Mouse (Mus musculus) brain, embryonic 14.5 days (tissue): ENCODE data around the gene Aco1. TPM values are rescaled to one million over a fixed set of nuclear protein-coding genes. Genes with fewer than 3 reads are reported as not detected.
A peak's percentile ranks its signal among the peaks of the same experiment; 100 is the strongest.

Experiments
- DNase-seq: peaks from one replicate; pipeline ENCODE4 v3.0.0-alpha.2; 2011; ENCODE audit warnings: low read depth
- CTCF ChIP-seq: fragments of 200-500 bp; IDR thresholded peaks from 2 replicates; pipeline ENCODE4 v1.5.1; 2012; ENCODE audit warnings: inconsistent platforms, mild to moderate bottlenecking, moderate library complexity, borderline replicate concordance; ENCODE audit not compliant: insufficient read depth, insufficient read length; ENCODE audit errors: extremely low read depth
- POLR2A ChIP-seq: fragments of 200-500 bp; IDR thresholded peaks from 2 replicates; pipeline ENCODE4 v1.6.1; 2012; ENCODE audit warnings: mild to moderate bottlenecking, inconsistent platforms, borderline replicate concordance; ENCODE audit not compliant: poor library complexity, insufficient read depth, insufficient read length, severe bottlenecking; ENCODE audit errors: extremely low read depth
- polyA plus RNA-seq: library from polyadenylated mRNA; depleted of rRNA; stranded (reverse); fragments of >200 nt; gene quantifications from 2 replicates; pipeline ENCODE4 v1.2.3, GENCODE M21; 2012

Gene Aco1
- polyA plus RNA-seq, 1 experiment, result 52.3 TPM

- DNase-seq, result peak; percentile 35
- TF ChIP-seq POLR2A (no peak), CTCF (peak; percentile 45; the same call in 1 of the 2 replicates)
Measured at GRCm38 (mm10) chr4:40218382-40218781, 75.5 kb downstream of the Aco1 start.

- TF ChIP-seq POLR2A, result no peak
- no peak for TF ChIP-seq CTCF
- peak; percentile 7 for DNase-seq
Measured at GRCm38 (mm10) chr4:40220437-40220836, 77.6 kb downstream of the Aco1 start.

- no peak for DNase-seq
- TF ChIP-seq CTCF (no peak), POLR2A (no peak)
Measured at GRCm38 (mm10) chr4:40221004-40221760, 78.3 kb downstream of the Aco1 start.

GRCm38 (mm10) chr4:40221876-40222585 lies 79.2 kb downstream of the Aco1 start:
- TF ChIP-seq CTCF, result no peak
- no peak for TF ChIP-seq POLR2A
- DNase-seq, result no peak

- DNase-seq, result no peak
- TF ChIP-seq POLR2A (no peak), CTCF (no peak)
Measured at GRCm38 (mm10) chr4:40226095-40226494, 83.2 kb downstream of the Aco1 start.

- TF ChIP-seq CTCF (no peak), POLR2A (no peak)
- no peak for DNase-seq
Measured at GRCm38 (mm10) chr4:40227131-40227530, 84.2 kb downstream of the Aco1 start.

- no peak for DNase-seq
- no peak for TF ChIP-seq POLR2A
- TF ChIP-seq CTCF, result no peak
Measured at GRCm38 (mm10) chr4:40227886-40228285, 85.0 kb downstream of the Aco1 start.

- TF ChIP-seq POLR2A (no peak), CTCF (no peak)
- no peak for DNase-seq
Measured at GRCm38 (mm10) chr4:40229723-40230122, 86.8 kb downstream of the Aco1 start.

GRCm38 (mm10) chr4:40233062-40233664 lies 90.3 kb downstream of the Aco1 start:
- TF ChIP-seq POLR2A (no peak), CTCF (no peak)
- no peak for DNase-seq

- no peak for DNase-seq
- TF ChIP-seq POLR2A (no peak), CTCF (no peak)
Measured at GRCm38 (mm10) chr4:40234256-40234655, 91.4 kb downstream of the Aco1 start.

- TF ChIP-seq CTCF (no peak), POLR2A (no peak)
Measured at GRCm38 (mm10) chr4:40236829-40237228, 93.9 kb downstream of the Aco1 start.

More at GRCm38 (mm10) chr4:40236829-40237228, 93.9 kb downstream of the Aco1 start:
- no peak for DNase-seq
